Mouse (Mus musculus): ENCODE data around the gene 2300009A05Rik.
A peak's percentile ranks its signal among the peaks of the same experiment; 100 is the strongest.

The 2300009A05Rik gene

DNA sequence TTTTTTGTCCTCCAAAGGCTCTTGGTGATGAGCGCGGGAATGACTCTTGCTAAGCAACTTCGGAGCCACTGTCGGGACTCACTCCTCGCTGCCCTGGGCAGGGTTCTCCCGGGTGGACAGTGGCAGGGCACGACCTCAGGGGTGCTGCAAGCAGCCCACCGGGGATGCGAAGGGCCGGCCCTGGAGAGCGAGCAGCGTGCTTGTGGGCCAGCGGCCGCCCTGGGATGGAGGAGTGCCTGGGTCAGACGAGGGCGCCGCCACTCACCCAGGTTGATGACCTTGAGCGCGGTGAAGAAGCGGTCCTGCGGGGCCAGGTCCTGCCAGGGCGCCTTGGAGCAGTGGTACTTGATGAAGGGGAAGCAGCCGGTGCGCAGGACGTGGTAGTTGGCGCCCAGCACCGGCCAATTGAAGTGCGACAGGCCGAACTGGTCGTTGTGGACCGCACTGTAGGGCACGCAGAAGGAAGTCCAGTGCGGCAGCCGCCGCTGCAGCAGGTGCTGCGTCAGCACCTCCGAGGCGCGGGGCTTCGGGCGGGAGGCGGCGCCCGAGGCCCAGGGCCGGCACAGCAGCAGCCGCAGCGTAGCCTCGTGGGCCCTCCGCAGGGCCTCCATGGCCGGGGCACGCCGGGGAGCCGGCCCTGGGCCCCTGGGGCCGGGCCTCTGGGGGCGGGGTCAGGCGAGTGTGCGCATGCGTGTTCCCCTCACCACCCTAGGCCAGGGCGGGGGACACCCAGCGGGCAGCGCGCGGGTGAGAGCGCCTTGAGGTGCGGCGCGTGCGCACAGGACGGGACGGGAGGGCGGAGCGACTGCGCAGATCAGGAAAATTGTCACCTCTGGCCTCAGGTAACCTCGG lies at the start of gene 2300009A05Rik:
TSS of gene 2300009A05Rik (minus strand) at position 636 of the 852 bp plus-strand sequence.
- DNase-seq = peak; percentile 90

DNA sequence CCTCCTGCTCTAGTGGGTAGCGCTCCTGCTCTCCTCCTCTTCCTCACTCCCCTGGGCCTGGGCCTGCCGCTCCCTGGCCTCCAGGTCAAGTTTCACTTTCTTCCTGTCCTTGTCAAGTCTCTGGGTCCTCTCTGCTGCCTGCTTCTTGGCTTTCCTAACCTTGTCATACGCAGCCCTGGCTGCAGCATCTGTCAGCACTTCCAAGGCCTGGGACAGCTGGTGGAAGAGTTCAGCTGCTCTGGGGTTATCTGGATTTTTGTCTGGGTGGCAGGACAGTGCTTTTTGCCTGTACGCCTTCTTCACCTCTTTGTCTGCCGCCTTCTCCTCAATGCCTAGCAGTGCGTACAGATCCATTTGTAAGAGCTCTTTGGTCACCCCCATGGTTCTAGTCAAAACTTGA lies 44.6 kb upstream of the 2300009A05Rik start:
- DNase-seq = no peak

DNA sequence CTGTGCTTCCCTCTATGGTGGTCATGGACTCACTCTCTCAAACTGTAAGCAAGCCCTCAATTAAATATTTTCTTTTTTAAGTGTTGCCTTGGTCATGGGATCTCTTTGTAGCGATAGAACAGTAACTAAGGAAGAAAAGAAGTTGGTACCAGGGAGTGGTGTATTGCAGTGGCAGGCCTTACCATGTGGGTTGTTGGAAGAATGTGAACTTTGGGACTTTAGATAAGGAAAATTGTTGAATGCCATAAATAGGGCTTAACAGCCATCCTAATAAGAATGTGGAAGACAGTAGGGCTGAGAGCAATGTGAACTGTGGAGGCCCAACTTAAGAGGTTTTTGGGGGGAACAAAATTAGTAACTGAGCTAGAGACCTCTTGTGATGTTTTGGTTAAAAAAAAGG lies 31.6 kb upstream of the 2300009A05Rik start:
- DNase-seq = no peak

DNA sequence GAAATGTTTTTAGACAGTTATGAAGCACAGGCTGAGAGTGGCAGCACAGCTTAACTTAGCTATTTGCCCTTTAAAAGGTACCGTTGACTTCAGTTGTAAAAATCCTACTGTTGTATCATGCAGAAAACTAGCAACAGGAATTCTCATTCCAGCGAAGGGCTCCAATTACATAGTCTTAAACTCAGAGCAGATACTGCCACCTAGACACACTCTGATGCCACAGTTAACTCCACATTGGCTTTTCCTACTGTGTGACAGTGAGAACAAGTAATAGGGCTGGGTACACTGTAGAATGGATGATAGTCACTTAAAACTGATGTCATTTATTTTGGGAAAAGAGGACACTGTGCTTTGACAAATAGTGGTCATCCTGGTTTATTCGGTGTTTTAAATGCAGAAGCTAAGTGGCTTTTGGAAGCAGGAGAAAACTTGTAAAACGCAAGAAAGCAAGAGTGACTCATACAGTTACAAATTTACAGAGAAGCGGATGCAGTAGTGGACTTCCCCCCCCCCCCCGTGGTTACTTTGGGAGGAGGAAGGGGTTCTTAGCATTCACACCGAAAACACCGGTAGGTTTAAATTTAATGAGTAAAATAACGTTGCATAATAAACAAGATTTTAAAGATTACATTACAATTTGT lies 22.2 kb upstream of the 2300009A05Rik start:
- no peak for DNase-seq

DNA sequence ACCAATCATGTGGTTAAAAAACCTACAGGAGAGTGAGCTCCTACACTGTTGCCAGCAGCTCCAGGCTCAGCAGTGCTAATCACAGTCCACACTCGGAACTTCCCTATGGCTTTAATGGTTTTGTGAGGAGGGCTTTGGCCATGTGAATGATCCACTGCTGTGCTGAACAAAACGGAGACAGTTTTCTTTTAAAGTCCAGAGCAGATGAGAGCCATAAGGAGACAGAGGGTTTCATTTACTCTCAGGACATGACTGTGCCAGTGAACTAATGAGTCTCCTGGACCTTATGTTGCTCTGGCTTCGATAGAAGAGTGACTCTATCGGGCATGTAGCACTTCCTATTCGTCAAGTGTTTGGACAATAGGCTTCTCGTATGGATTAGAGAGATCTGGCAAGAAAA lies 21.4 kb upstream of the 2300009A05Rik start:
- no peak for DNase-seq

DNA sequence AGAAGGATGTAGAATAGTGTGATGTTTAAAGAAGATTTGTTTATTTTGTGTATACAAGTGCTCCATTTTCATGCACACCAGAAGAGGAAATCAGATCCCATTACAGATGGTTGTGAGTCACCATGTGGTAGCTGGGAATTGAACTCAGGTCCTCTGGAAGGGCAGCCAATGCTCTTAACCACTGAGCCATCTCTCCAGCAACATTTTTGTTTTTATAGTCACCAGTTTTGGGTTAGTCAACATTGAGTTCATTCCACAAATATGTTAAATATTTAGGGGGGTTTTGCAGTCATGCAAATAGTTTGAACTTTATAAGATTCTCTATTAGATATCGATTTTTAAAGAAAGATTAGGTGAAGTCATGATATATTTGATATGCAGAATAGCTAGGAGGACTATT lies 1.1 kb upstream of the 2300009A05Rik start:
- DNase-seq = no peak

DNA sequence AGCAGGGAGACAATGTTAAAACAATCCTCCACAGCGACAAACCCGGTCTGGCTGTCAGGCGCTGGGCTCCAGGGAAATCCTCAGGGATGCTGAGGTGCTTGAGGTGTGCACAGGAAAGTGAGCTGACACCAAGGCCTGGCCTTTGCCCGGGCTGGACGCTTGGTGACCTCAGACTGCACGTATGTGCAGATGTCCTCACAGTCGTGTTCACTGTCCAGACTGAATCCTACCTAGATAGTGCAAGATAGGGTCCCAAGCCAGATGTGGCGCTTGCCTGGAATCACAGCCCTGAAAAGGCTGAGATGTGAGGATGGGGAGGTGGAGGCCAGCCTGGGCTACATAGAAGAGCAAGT lies 393 bp upstream of the 2300009A05Rik start:
- no peak for DNase-seq

DNA sequence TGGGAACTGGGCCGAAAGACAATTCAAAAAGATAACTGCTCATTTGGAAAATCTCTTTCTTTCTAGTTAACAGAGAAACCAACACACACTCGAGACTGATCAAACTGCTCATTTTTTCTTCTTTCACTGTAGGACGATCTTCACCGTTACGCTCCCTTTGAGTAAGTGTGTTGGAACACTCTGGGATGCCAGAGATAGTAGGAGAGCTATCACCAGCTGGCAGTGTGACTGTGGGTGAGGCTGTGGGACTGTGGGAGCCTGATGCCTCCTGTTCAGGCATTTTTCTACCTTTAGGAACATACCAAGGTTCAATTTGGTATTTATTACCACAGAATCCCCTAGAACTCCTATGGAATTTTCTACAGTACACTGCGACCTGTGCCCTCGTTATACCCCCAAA lies 3.4 kb downstream of the 2300009A05Rik start:
- no peak for DNase-seq

DNA sequence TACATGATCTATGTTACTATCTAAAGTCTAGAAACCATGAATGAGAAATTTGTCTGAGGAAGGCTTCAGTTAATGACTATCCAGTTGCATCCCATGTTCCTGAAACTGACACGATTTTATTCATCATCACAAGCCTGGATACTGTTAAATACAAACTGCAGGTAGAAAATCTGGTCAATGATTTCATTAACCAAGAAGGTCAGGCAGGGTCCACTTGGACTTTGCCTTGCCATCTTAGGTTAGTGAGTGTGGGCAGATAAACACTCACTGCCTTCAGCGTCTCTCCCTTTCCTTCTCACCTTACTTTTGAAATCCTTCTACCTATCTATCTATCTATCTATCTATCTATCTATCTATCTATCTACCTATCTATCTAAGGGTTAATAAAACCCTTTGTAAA lies 7.7 kb downstream of the 2300009A05Rik start:
- DNase-seq = no peak

DNA sequence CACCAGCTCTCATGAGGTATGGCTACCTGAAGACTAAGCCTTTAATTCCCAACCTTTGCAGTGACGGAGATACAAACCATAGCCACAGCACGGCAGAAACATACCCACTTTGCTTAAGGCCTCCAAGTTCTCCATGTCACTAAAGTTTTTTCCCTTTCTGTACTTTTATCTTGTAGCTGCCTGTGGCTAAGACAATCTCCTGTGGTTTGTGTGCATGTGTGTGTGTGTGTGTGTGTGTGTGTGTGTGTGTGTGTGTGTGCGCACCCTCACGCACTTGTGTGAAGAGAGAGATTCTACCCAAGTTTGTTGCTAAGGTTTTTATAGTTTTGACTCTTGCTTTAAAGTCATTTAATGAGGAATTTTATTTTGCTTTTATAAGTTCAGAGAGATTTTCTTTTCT lies 16.3 kb downstream of the 2300009A05Rik start:
- no peak for DNase-seq

DNA sequence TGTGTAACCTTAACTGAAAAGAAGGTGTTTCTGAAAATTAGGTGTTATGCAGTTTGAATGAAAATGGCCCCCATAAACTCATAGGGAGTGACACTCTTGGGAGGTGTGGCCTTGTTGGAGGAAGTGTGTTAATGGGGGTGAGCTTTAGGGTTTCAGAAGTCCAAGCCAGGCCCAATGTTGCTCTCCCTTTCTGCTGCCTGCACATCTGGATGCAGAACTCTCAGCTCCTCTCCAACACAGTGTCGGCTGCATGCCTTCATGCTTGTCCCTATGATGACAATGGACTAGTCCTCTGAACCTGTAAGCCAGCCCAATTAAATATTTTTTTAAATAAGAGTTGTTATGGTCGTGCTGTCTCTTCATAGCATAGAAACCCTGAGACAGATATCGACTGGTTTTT lies 18.7 kb downstream of the 2300009A05Rik start:
- no peak for DNase-seq

DNA sequence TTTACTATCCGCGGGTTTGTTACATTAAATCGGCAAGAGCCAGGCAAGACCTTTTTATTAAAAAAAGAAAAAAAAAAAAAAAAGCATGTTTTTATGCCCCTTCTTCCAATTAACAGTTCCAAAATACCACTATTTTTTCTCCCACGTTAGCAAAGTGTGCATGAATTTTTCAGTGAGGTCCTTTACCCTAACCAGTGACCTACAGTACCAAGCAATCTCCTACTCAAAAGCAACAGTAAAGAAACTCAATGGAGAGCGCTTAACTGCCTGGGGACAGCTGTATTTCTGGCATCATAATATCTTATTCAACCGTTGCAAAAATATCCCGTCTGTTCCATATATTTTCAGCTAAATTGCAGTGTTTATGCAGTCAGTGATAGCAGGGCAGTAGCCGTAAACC lies 20.9 kb downstream of the 2300009A05Rik start:
- no peak for DNase-seq

DNA sequence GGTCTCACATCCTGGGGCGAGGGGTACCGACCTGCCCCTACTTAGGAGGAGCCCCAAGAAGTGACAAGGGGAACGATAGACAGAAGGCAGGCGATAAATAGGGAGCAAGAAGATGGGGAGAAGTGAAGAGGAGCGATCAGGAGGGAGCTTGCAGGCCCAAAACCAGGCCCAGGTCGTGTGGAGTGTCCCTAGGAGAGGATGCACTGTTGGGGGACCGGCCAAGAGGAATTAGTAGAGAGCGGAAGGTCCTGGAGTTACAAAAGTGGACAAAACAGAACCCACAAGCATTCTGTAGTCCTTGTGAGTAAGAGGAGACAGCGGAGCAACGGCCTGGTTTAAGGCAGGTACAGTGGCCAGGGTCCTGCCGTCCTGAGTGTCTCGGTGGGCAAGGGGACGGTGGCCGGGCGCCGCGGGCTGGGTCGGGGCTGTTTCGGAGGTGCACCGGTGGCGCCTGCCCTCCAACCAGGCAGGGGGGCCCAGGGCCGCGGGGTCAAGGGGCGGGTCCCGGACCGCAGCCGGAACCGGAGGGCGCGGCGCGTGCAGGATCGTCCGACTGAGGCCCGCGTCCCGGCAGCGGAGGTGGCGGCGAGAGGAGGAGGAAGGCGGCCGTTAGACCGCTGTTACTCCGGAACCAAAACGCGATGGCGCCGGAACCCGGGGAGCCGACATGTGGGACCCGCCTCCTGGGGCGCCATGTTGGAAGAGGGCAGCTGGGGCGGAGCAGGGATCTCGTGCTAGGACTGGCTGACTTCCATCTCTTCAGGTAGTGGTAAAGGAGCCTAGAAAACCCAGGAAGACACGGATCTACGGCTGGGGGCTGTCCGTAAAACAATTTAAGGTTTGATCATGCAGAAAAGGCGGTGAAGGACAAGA lies 21.5 kb downstream of the 2300009A05Rik start, which contains the start of gene Map2k5:
TSS of gene Map2k5 (minus strand) at position 633 of the 873 bp plus-strand sequence.
- peak; percentile 89 for DNase-seq

DNA sequence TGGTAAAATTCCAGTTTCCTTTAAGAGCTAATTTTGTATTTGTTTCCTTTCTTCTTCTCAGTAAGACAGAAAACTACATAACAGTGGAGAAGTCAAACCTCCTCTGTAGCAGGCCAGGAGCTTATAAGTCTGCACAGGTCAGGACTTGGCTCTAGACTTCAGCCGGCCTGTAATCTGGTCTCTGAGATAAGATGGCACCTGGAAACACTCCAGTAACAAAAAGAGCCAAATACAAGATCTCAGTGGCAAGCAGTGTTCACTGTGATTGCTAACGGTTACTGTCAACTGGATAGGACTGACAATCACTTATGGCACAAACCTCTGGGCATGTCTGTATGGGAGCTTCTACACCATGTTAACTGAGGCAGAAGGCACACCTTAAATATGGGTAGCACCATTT lies 25.7 kb downstream of the 2300009A05Rik start:
- no peak for DNase-seq

DNA sequence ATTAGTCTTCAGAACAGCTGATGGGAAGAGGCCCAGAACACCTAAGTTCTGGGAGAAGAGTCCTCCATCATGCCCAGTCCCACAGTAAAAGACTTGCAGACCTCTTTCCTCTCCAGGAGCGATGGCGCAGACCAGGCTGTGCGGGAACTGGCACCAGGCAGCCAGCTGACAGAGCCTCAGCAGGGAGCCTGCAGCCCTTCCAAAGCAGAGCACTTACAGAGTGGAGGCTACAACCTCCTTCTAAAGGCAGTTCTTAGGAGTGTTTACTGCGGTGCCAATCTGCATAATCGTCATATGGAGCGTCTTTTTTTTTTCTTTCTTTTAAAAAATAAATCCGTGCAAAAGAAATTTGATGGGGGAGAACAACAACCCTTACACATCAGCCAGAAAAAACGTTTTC lies 26.5 kb downstream of the 2300009A05Rik start:
- no peak for DNase-seq

DNA sequence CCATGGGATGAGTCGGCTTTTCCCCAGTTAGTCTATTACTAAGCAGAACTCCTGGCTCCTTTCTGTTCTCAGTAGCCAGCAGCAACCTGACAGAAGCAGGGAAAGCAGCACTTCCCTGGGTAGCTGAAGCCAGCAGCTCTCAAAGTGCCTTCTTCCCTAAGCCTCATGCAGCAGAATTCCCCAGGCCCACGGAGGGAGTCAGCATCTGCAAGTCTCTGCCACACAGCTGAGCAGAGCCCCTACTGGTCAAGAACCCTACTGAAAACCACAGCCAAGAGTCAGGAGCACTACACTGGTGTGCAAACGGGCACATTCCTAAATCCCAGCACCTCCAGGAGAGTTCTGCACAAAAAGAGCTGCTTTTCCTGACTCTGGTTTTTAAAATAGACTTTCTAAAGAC lies 38.6 kb downstream of the 2300009A05Rik start:
- no peak for DNase-seq

DNA sequence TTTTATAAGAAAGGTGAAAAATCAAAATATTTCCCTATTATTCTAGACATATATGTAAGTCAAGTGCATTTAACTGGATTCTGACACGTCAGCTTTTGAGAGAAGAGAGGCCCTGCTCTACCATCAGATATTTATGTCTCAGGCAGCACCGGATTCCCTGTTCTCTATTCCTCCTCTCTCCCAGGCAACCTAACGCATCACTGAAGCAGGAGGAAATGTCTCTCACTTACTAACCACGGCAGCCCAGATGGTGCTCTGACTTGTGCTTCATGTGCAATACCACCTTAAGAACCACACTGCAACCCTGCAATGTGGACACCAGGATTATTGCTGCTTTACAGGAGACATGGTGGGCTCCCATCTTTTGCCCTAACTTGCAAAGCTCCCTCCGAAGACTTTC lies 40.0 kb downstream of the 2300009A05Rik start:
- no peak for DNase-seq

DNA sequence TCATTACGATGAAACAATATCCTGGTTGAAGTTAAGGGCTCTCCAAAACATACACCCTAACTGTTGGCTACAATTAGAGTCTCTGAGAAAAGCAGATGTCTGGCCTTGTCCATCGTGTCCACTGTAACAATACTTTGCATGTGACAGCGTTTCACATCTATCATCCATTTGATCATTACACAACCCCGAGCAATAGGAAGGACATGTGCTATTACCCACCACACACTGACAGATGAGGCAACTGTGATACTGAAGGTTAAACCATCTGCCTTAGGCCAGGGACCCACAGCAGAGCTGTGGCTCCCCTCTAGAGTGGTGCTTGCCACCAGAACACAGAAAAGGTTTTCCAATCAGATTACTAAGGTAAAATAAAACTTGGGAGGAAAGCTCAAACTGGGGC lies 42.3 kb downstream of the 2300009A05Rik start:
- no peak for DNase-seq

DNA sequence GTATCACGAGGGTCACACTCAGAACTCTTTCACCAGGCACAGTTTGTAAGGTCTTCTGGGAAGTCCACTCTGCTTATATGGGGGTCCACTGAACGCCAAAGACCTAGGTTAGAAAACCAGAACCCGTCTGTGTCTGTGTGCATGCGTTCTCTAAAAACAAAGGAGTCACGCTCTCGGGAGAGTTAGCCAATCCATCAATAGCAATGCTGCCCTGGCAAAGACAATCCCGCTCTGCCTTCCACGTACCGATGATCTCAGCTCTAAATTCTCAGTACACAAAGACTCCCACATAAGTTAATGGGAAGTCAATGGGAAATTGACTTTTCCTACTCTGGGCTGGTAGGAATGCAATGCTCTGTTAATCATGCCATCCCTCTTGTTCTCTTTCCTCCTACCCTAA lies 42.8 kb downstream of the 2300009A05Rik start:
- DNase-seq = no peak

DNA sequence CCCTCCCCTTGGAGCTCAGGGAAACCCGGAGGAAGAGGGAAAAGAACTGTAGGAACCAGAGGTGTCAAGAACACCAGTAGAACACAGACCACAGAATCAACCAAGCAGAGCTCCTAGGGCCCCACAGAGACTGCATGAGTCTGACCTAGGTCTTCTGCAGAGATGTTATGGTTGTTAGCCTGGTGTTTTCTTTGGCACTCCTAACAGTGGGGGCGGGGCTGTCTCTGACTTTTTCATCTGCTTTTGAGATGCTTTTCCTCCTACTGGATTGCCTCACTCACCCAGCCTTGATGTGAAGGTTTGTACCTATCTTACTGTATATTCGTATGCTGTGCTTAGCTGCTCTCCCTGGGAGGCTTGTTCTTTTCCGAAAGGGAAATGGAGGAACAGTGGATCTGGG lies 44.9 kb downstream of the 2300009A05Rik start:
- DNase-seq = no peak

DNA sequence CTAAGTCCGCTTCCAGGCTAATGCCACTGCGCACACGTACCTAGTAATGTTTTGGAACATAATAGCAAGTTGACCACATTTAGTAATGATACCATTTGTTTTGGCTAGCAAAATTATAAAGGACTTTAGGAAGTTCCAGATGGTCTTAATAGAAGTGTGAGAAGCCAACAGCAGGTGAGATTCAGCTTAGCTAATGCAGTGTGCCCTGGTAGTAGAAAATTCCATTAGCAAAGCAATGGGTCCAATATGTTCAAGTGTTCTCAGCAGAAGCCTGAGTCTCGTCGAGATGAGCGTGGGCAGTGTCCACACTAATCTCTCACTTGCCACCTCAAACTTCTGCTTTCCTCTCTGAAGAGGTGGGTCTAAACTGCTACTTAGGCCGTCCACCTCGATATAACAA lies 49.0 kb downstream of the 2300009A05Rik start:
- no peak for DNase-seq

DNA sequence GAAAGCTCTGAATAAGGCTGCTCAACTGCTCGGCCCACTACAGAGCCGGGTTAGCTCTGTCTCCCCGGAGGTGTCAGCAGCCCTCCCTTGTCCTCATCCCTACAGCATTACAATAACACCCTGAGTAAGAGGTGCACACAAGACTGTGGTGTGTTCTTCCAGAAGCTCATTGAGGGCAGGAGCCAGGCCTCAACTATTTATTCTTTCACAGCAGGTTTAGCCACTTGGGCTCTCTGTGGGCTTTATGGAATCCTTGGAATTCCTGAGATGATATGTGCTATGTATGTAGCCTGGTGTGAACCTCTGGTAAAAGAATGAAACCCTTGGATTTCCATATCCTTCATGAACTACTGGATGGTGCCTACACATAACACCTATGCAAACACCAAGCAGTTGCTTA lies 49.8 kb downstream of the 2300009A05Rik start:
- DNase-seq = no peak

DNA sequence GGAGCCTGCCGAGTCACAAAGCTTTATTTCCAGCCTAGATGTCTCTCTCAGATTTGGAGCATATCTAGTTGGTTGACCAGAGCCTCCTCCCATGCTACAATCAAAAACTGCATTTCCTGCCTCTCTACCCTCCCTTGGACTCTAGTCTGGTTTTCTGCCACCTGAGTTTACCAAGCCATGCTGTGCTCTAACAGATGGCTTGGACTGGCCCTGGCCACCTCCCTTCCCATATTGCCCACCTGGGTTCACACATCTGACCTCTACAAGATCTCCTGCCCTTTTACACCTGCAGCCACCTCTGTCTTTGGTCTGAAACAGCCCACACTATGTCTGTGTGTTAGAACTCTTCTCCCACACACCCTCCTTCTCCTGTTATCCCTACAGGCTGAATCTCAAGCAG lies 50.9 kb downstream of the 2300009A05Rik start:
- no peak for DNase-seq

DNA sequence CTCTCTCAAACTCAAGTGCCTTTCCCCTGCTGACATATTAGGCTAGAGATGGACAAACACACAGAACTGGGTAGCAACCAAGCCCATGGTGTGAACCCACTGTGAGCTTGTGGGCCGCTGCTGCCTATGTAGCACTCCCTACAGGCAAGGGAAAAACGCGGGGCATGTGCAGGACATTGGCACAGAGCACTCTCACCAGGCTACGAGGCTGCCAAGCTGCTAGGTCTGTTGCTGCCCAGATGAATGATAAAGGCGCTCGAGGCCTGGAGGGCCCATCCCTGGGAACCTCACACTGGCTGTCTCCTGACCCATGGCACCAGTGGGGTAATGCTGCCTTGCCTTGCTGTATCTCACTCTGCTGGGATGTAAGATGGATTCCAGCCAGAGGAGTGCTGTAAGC lies 53.0 kb downstream of the 2300009A05Rik start:
- DNase-seq = no peak
